Mouse (Mus musculus) neutrophil, adult 65 days (primary cell): Measurements from ENCODE around the gene H2al3. TPM values are rescaled to one million over a fixed set of nuclear protein-coding genes. Genes with fewer than 3 reads are reported as not detected.

Experiments
- total RNA-seq: library from RNA; stranded (reverse); gene quantifications from 2 replicates; pipeline ENCODE4 v1.2.4, GENCODE M21; 2023

Gene H2al3
- total RNA-seq: not detected in 2 replicates

DNA sequence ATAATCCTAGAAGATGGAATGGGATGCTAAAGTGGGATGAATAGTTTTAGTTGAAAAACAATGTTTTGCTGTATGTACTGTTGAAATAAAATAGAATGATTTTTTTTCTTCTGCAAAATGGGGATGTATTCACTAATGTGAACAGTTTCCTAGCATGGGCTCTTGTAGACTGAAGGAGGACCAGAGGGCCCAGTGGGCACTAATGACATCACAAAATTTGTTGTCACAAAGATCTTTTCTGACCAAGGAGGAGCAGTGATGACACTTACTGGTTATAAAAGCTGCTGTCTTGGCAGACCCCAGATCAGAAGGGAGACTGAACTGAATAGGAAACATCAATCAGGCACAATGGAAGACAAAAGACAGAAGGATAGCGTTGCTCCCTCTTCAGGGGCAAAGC is at the start of gene H2al3:
H2al3 (plus strand) TSS at position 301 of the 400 bp plus-strand sequence.

DNA sequence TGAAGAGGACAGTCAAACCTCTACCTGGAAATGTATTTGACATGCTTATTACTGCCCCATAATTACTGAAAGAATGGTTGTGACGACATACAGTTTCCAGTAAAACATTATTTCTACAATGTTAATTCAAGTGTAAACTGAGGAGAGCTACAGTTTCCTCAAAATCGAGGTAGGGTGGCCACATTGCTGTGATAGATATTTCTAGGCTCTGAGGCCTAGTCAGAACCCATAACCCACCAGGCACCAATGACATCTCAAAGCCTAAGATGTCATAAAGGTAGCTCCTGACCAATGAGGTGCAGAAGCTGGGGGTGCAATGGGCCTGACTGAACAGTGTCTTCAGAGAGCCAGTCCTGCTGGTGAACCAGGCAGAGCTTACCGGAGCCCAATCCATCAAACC is 2.9 kb upstream of the H2al3 start, which contains the start of gene Hypm:
Hypm (plus strand) TSS at position 301 of the 400 bp plus-strand sequence.

GRCm38 (mm10) chrX:9885322-9885721 is 35.8 kb downstream of the H2al3 start, which contains the start of gene Sytl5:
Gene Sytl5, plus strand, starts transcription at chrX:9885622.

Other genes with a start within 250 kb of the H2al3 start
- 20.2 and 20.6 TPM in 2 replicates for gene Dynlt3, start 186.7 kb upstream of the H2al3 start, total RNA-seq
- gene Hypm, start 2.8 kb upstream of the H2al3 start, total RNA-seq: not detected in 2 replicates
- gene Sytl5, start 35.9 kb downstream of the H2al3 start, total RNA-seq: not detected in 2 replicates